Mouse (Mus musculus) ES-E14 (cell line): Measurements from ENCODE around the gene Psd. TPM values are rescaled to one million over a fixed set of nuclear protein-coding genes. Genes with fewer than 3 reads are reported as not detected.

Experiments
- DNase-seq: peaks from one replicate; pipeline ENCODE4 v3.0.0-alpha.2; 2013; ENCODE audit warnings: low read depth, low spot score
- H3K27ac ChIP-seq: 2 replicates; pipeline ENCODE4 v1.5.1; 2012; ENCODE audit warnings: low read depth, mild to moderate bottlenecking, low read length, moderate library complexity, mixed read lengths; ENCODE audit not compliant: poor library complexity, insufficient read depth, severe bottlenecking
- H3K36me3 ChIP-seq: 2 replicates; pipeline ENCODE4 v1.6.1; 2012; ENCODE audit warnings: mild to moderate bottlenecking, low read length, moderate library complexity, mixed read lengths; ENCODE audit not compliant: control insufficient read depth, poor library complexity, insufficient read depth, severe bottlenecking
- H3K4me1 ChIP-seq, 2 experiments: fragments of 150-350 bp in 1 of 2; sonication (generic) in 1 of 2; 2 replicates each; pipeline ENCODE4 v1.6.1; 2012; ENCODE audit warnings: low read length in 2 of 2, mild to moderate bottlenecking in 1 of 2, mixed read lengths in 1 of 2; ENCODE audit not compliant: control insufficient read depth in 2 of 2, insufficient read depth in 2 of 2, poor library complexity in 1 of 2
- H3K4me3 ChIP-seq, 2 experiments: fragments of 150-350 bp in 1 of 2; sonication (generic) in 1 of 2; 2 replicates each; pipeline ENCODE4 v1.5.1; 2012; ENCODE audit warnings: low read length in 2 of 2, low read depth in 1 of 2, mild to moderate bottlenecking in 1 of 2, mixed read lengths in 1 of 2; ENCODE audit not compliant: insufficient read depth in 1 of 2, poor library complexity in 1 of 2, severe bottlenecking in 1 of 2
- H3K9ac ChIP-seq: 2 replicates; pipeline ENCODE4 v1.6.1; 2012; ENCODE audit warnings: low read depth, mild to moderate bottlenecking, low read length, mixed read lengths; ENCODE audit not compliant: poor library complexity, insufficient read depth, severe bottlenecking
- H3K9me3 ChIP-seq: fragments of 150-350 bp; sonication (generic); 2 replicates; pipeline ENCODE4 v1.6.1; 2012; ENCODE audit warnings: low read depth, mild to moderate bottlenecking, low read length; ENCODE audit not compliant: control insufficient read depth, insufficient read depth
- CHD2 ChIP-seq: IDR thresholded peaks from 2 replicates; pipeline ENCODE4 v1.6.1; 2014; ENCODE audit warnings: mild to moderate bottlenecking, low read depth, low read length, inconsistent platforms
- HCFC1 ChIP-seq: IDR thresholded peaks from 2 replicates; pipeline ENCODE4 v1.6.1; 2012; ENCODE audit warnings: low read length, inconsistent platforms, borderline replicate concordance; ENCODE audit not compliant: insufficient read depth
- MAFK ChIP-seq: IDR thresholded peaks from 2 replicates; pipeline ENCODE4 v1.6.1; 2014; ENCODE audit warnings: mild to moderate bottlenecking, low read depth, low read length, inconsistent platforms; ENCODE audit not compliant: insufficient read depth
- ZC3H11A ChIP-seq: IDR thresholded peaks from 2 replicates; pipeline ENCODE4 v1.6.1; 2012; ENCODE audit warnings: low read depth, mild to moderate bottlenecking, inconsistent platforms, low read length, borderline replicate concordance
- ZNF384 ChIP-seq: IDR thresholded peaks from 2 replicates; pipeline ENCODE4 v1.6.1; 2012; ENCODE audit warnings: low read depth, low read length, inconsistent platforms
- in situ Hi-C, 2 experiments: fragments of 600-800 bp; cut with MboI; formaldehyde crosslinking; loops; one replicate each; pipeline ENCODE4 v1.15.1; 2025; ENCODE audit warnings: low sequenced_read_pairs in 2 of 2, inconsistent platforms in 1 of 2; ENCODE audit not compliant: unreplicated experiment in 2 of 2
- total RNA-seq: library from RNA; depleted of rRNA; stranded (reverse); fragments of 300-350 nt; gene quantifications from 2 replicates; pipeline ENCODE4 v1.2.3, GENCODE M21; 2012

Psd gene
- total RNA-seq, 1 experiment: 2.4 TPM

DNA sequence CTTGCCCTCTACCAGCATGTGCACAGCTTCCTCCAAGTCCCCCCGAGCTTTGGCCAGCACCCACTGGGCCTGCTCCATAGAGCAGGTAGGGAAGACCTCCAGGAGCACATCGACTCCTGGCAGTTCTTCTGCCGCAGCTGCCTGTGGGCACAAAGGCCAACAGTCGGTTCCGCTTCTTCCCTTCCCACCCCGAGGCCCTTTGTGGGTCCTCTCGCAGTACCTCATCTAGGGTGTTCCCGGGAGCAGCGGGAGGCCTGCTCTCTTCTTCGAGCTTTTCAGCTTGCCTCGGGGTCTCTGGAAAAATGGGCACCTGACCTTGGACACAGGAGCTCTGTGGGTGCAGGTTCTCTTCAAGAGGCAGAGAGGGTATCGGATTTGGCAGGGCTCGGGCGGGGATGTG, 4.4 kb upstream of the Psd start:
- H3K9me3 ChIP-seq: no peaks in the 10 kb centered on the region
- H3K9ac ChIP-seq: no peak overlapping the region
- no peak overlapping the region for H3K4me3 ChIP-seq
- in situ Hi-C loops: no loop called here
- peaks cover 12% of the 10 kb centered on the region; the same call in 1 of the 2 replicates for H3K36me3 ChIP-seq
- no peak overlapping the region for H3K27ac ChIP-seq
- TF ChIP-seq MAFK (no peak), ZC3H11A (no peak), HCFC1 (no peak), ZNF384 (no peak), CHD2 (no peak)
- peaks cover 3 to 7% of the 10 kb centered on the region in 2 experiments; a peak in 2 of 4 replicates for H3K4me1 ChIP-seq
- no peak for DNase-seq

DNA sequence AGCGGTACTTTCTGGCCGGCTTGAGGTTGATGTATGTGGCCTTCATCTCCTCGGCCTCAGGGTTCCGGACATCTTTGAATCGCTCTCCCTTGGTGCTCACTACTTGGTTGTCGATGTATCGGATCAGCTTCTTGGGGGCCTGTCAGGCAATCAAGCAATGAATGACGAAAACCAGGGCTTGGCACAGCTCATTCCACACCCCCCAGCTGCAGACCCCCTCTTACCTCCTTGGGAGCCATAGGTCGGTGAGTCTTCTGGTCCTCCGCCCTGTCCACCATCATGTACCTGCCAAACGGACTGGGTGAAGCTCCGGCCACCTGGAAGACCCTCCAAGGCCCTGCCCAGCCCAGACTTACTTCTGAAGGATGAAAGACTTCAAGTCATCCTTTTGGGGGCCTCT, 3.7 kb upstream of the Psd start:
- in situ Hi-C loops: no loop called here
- Histone ChIP-seq H3K4me3 (no peak overlapping the region), H3K36me3 (peaks cover 12% of the 10 kb centered on the region; the same call in 1 of the 2 replicates), H3K27ac (no peak overlapping the region), H3K9me3 (no peaks in the 10 kb centered on the region), H3K9ac (no peak overlapping the region), H3K4me1 (peaks cover 3 to 8% of the 10 kb centered on the region in 2 experiments; a peak in 2 of 4 replicates)
- TF ChIP-seq HCFC1 (no peak), ZC3H11A (no peak), ZNF384 (no peak), MAFK (no peak), CHD2 (no peak)
- DNase-seq: no peak

DNA sequence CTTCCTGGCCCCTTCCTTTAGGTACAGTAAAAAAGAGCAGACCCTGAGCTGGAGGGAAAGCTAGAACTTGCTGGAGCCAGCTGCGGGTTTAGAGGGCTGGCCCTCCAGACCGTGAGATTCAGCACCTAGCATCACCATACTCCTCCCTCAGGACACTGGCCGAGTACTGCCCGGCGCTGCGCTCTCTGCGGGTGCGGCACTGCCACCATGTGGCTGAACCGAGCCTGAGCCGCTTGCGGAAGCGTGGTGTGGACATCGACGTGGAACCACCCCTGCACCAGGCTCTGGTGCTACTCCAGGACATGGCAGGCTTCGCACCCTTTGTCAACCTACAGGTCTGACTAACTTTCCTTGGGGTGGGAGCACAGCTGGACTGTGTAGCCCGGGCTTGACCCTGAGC, 3.0 kb upstream of the Psd start:
- in situ Hi-C loops: no loop called here
- H3K36me3 ChIP-seq: peaks cover 12% of the 10 kb centered on the region; the same call in 1 of the 2 replicates
- TF ChIP-seq HCFC1 (0 out of 2 replicates have a peak, but pooled peaks have one; percentile 33), MAFK (no peak), ZNF384 (no peak), CHD2 (no peak), ZC3H11A (0 out of 2 replicates have a peak, but pooled peaks have one; percentile 10)
- DNase-seq: no peak
- H3K4me1 ChIP-seq: peaks cover 3 to 8% of the 10 kb centered on the region in 2 experiments; a peak in 2 of 4 replicates
- H3K27ac ChIP-seq: no peak overlapping the region
- no peaks in the 10 kb centered on the region for H3K9me3 ChIP-seq
- H3K4me3 ChIP-seq: peak overlapping the region in 1 of 2 experiments; percentile 99; a peak in 2 of 4 replicates
- no peak overlapping the region for H3K9ac ChIP-seq

DNA sequence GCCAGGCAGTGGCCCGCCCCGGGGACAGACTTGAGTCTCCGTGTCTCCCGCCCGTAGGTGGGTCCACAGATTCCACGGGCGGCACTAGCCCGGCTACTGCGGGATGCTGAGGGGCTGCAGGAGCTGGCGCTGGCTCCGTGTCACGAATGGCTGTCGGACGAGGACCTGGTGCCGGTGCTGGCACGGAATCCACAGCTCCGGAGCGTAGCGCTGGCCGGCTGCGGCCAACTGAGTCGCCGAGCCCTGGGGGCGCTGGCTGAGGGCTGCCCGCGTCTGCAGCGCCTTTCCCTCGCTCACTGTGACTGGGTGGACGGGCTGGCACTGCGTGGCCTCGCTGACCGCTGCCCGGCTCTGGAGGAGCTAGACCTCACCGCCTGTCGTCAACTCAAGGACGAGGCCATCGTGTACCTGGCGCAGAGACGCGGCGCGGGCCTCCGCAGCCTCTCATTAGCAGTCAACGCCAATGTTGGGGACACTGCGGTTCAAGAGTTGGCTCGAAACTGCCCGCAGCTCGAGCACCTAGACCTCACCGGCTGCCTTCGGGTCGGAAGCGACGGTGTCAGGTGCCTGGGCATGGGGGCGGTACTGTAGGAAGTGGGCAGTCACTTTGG, 2.2 kb upstream of the Psd start:
- H3K36me3 ChIP-seq: peaks cover 12% of the 10 kb centered on the region; the same call in 1 of the 2 replicates
- H3K27ac ChIP-seq: no peak overlapping the region
- H3K4me1 ChIP-seq: peaks cover 3 to 8% of the 10 kb centered on the region in 2 experiments; a peak in 2 of 4 replicates
- in situ Hi-C loops: no loop called here
- no peak for DNase-seq
- H3K9ac ChIP-seq: peak overlapping the region; percentile 86
- H3K4me3 ChIP-seq: peak overlapping the region; percentile 87 to 99
- no peaks in the 10 kb centered on the region for H3K9me3 ChIP-seq
- TF ChIP-seq MAFK (no peak), CHD2 (no peak), HCFC1 (no peak), ZC3H11A (no peak), ZNF384 (no peak)
